Mouse (Mus musculus): ENCODE measurements at regions not wholly inside any gene's neighbourhood (a gene's known extent, or its start where the extent isn't known, plus 50 kb on each side); places are given as distances from the start of the nearest gene placed in this dataset.
A peak's percentile ranks its signal among the peaks of the same experiment; 100 is the strongest.

- 91% methylated on average over 3 of the region's 3 CpGs for WGBS
- ATAC-seq (ENCODE audit: low FRiP score, low TSS enrichment) = no peak
Measured at GRCm38 (mm10) chr3:100366447-100366846, 122.7 kb downstream of the Tent5c start.

GRCm38 (mm10) chr3:100365354-100365945, 123.7 kb downstream of the Tent5c start:
- Histone ChIP-seq H3K4me2 (ENCODE audit: low read length) (no peak overlapping the region), H3K9ac (replicated peaks; ENCODE audit: low read length) (no peak overlapping the region), H3K27me3 (ENCODE audit: control insufficient read depth, insufficient read depth, low read length) (no peaks in the 10 kb centered on the region), H3K9me3 (ENCODE audit: control insufficient read depth, low read length) (no peaks in the 10 kb centered on the region), H3K4me1 (ENCODE audit: control insufficient read depth, insufficient read depth, low read length) (no peaks in the 10 kb centered on the region), H3K27ac (replicated peaks; ENCODE audit: low read depth, low read length) (no peak overlapping the region), H3K4me3 (replicated peaks; ENCODE audit: low read depth, low read length) (no peak overlapping the region), H3K36me3 (ENCODE audit: control insufficient read depth, insufficient read depth, low read length) (no peaks in the 10 kb centered on the region)
- 92% methylated on average over 3 of the region's 3 CpGs for WGBS
- ATAC-seq (ENCODE audit: low FRiP score, low TSS enrichment) = no peak
- no peak for DNase-seq

More at GRCm38 (mm10) chr3:100366447-100366846, 122.7 kb downstream of the Tent5c start:
- Histone ChIP-seq H3K4me1 (ENCODE audit: control insufficient read depth, insufficient read depth, low read length) (no peaks in the 10 kb centered on the region), H3K9me3 (ENCODE audit: control insufficient read depth, low read length) (no peaks in the 10 kb centered on the region), H3K4me2 (ENCODE audit: low read length) (no peak overlapping the region), H3K9ac (replicated peaks; ENCODE audit: low read length) (no peak overlapping the region), H3K36me3 (ENCODE audit: control insufficient read depth, insufficient read depth, low read length) (no peaks in the 10 kb centered on the region), H3K4me3 (replicated peaks; ENCODE audit: low read depth, low read length) (no peak overlapping the region), H3K27ac (replicated peaks; ENCODE audit: low read depth, low read length) (no peak overlapping the region), H3K27me3 (ENCODE audit: control insufficient read depth, insufficient read depth, low read length) (no peaks in the 10 kb centered on the region)
- DNase-seq = no peak

- WGBS = 91% methylated on average over 2 of the region's 2 CpGs
- Histone ChIP-seq H3K27me3 (ENCODE audit: control insufficient read depth, insufficient read depth, low read length) (no peaks in the 10 kb centered on the region), H3K27ac (replicated peaks; ENCODE audit: low read depth, low read length) (no peak overlapping the region), H3K4me2 (ENCODE audit: low read length) (no peak overlapping the region), H3K36me3 (ENCODE audit: control insufficient read depth, insufficient read depth, low read length) (no peaks in the 10 kb centered on the region), H3K4me3 (replicated peaks; ENCODE audit: low read depth, low read length) (no peak overlapping the region), H3K9me3 (ENCODE audit: control insufficient read depth, low read length) (no peaks in the 10 kb centered on the region), H3K9ac (replicated peaks; ENCODE audit: low read length) (no peak overlapping the region), H3K4me1 (ENCODE audit: control insufficient read depth, insufficient read depth, low read length) (no peaks in the 10 kb centered on the region)
- DNase-seq (no peak), ATAC-seq (ENCODE audit: low FRiP score, low TSS enrichment) (no peak)
Measured at GRCm38 (mm10) chr3:100364706-100365105, 124.4 kb downstream of the Tent5c start.

GRCm38 (mm10) chr3:100362983-100363382, 126.1 kb downstream of the Tent5c start:
- Histone ChIP-seq H3K4me1 (ENCODE audit: control insufficient read depth, insufficient read depth, low read length) (0 out of 2 replicates have a peak, but pooled peaks cover 3% of the 10 kb centered on the region), H3K4me2 (ENCODE audit: low read length) (no peak overlapping the region), H3K36me3 (ENCODE audit: control insufficient read depth, insufficient read depth, low read length) (no peaks in the 10 kb centered on the region), H3K27me3 (ENCODE audit: control insufficient read depth, insufficient read depth, low read length) (no peaks in the 10 kb centered on the region), H3K9me3 (ENCODE audit: control insufficient read depth, low read length) (no peaks in the 10 kb centered on the region), H3K27ac (replicated peaks; ENCODE audit: low read depth, low read length) (no peak overlapping the region), H3K9ac (replicated peaks; ENCODE audit: low read length) (no peak overlapping the region), H3K4me3 (replicated peaks; ENCODE audit: low read depth, low read length) (no peak overlapping the region)
- DNase-seq = no peak
- ATAC-seq (ENCODE audit: low FRiP score, low TSS enrichment) = no peak
- 91% methylated on average over 3 of the region's 3 CpGs for WGBS

GRCm38 (mm10) chr3:100360019-100360418, 129.1 kb downstream of the Tent5c start:
- Histone ChIP-seq H3K36me3 (ENCODE audit: control insufficient read depth, insufficient read depth, low read length) (no peaks in the 10 kb centered on the region), H3K9me3 (ENCODE audit: control insufficient read depth, low read length) (no peaks in the 10 kb centered on the region), H3K4me2 (ENCODE audit: low read length) (no peak overlapping the region), H3K9ac (replicated peaks; ENCODE audit: low read length) (no peak overlapping the region), H3K27ac (replicated peaks; ENCODE audit: low read depth, low read length) (no peak overlapping the region), H3K27me3 (ENCODE audit: control insufficient read depth, insufficient read depth, low read length) (no peaks in the 10 kb centered on the region), H3K4me3 (replicated peaks; ENCODE audit: low read depth, low read length) (no peak overlapping the region), H3K4me1 (ENCODE audit: control insufficient read depth, insufficient read depth, low read length) (0 out of 2 replicates have a peak, but pooled peaks cover 3% of the 10 kb centered on the region)
- DNase-seq = no peak
- ATAC-seq (ENCODE audit: low FRiP score, low TSS enrichment) = no peak
- 87% methylated on average over 3 of the region's 3 CpGs for WGBS

- Histone ChIP-seq H3K4me1 (ENCODE audit: control insufficient read depth, insufficient read depth, low read length) (0 out of 2 replicates have a peak, but pooled peaks cover 3% of the 10 kb centered on the region), H3K27ac (replicated peaks; ENCODE audit: low read depth, low read length) (no peak overlapping the region), H3K4me2 (ENCODE audit: low read length) (peak overlapping the region; percentile 51), H3K9me3 (ENCODE audit: control insufficient read depth, low read length) (no peaks in the 10 kb centered on the region), H3K4me3 (replicated peaks; ENCODE audit: low read depth, low read length) (peak overlapping the region; percentile 17), H3K36me3 (ENCODE audit: control insufficient read depth, insufficient read depth, low read length) (no peaks in the 10 kb centered on the region), H3K9ac (replicated peaks; ENCODE audit: low read length) (no peak overlapping the region; the same call in 1 of the 2 replicates), H3K27me3 (ENCODE audit: control insufficient read depth, insufficient read depth, low read length) (no peaks in the 10 kb centered on the region)
- ATAC-seq (ENCODE audit: low FRiP score, low TSS enrichment) = peak; percentile 85
- peak; percentile 87 for DNase-seq
- WGBS = 27% methylated on average over 8 of the region's 8 CpGs
Measured at GRCm38 (mm10) chr3:100359036-100359435, 130.1 kb downstream of the Tent5c start.

GRCm38 (mm10) chr3:100333478-100333877, 155.6 kb downstream of the Tent5c start:
- Histone ChIP-seq H3K9ac (replicated peaks; ENCODE audit: low read length) (no peak overlapping the region), H3K9me3 (ENCODE audit: control insufficient read depth, low read length) (no peaks in the 10 kb centered on the region), H3K4me3 (replicated peaks; ENCODE audit: low read depth, low read length) (no peak overlapping the region), H3K27me3 (ENCODE audit: control insufficient read depth, insufficient read depth, low read length) (no peaks in the 10 kb centered on the region), H3K27ac (replicated peaks; ENCODE audit: low read depth, low read length) (no peak overlapping the region), H3K36me3 (ENCODE audit: control insufficient read depth, insufficient read depth, low read length) (no peaks in the 10 kb centered on the region), H3K4me1 (ENCODE audit: control insufficient read depth, insufficient read depth, low read length) (no peaks in the 10 kb centered on the region), H3K4me2 (ENCODE audit: low read length) (no peak overlapping the region)
- ATAC-seq (ENCODE audit: low FRiP score, low TSS enrichment) (no peak), DNase-seq (no peak)
- WGBS = 93% methylated on average over 2 of the region's 2 CpGs

- no peaks in the 10 kb centered on the region for H3K36me3 ChIP-seq (ENCODE audit: control insufficient read depth, insufficient read depth, low read length)
- H3K27ac ChIP-seq (replicated peaks; ENCODE audit: low read depth, low read length) = no peak overlapping the region
- ATAC-seq (ENCODE audit: low FRiP score, low TSS enrichment) (no peak), DNase-seq (no peak)
- H3K9ac ChIP-seq (replicated peaks; ENCODE audit: low read length) = no peak overlapping the region
- H3K27me3 ChIP-seq (ENCODE audit: control insufficient read depth, insufficient read depth, low read length) = no peaks in the 10 kb centered on the region
- H3K4me1 ChIP-seq (ENCODE audit: control insufficient read depth, insufficient read depth, low read length) = no peaks in the 10 kb centered on the region
- H3K4me3 ChIP-seq (replicated peaks; ENCODE audit: low read depth, low read length) = no peak overlapping the region
- H3K9me3 ChIP-seq (ENCODE audit: control insufficient read depth, low read length) = peaks cover 4% of the 10 kb centered on the region; the same call in 1 of the 2 replicates
- no peak overlapping the region for H3K4me2 ChIP-seq (ENCODE audit: low read length)
Measured at GRCm38 (mm10) chr3:100318357-100318756, 156.2 kb upstream of the Wdr3 start.

GRCm38 (mm10) chr3:100287818-100288217, 125.6 kb upstream of the Wdr3 start:
- no peak for ATAC-seq (ENCODE audit: low FRiP score, low TSS enrichment)
- no peak overlapping the region for H3K4me3 ChIP-seq (replicated peaks; ENCODE audit: low read depth, low read length)
- H3K9ac ChIP-seq (replicated peaks; ENCODE audit: low read length) = no peak overlapping the region
- no peak overlapping the region for H3K27ac ChIP-seq (replicated peaks; ENCODE audit: low read depth, low read length)
- H3K36me3 ChIP-seq (ENCODE audit: control insufficient read depth, insufficient read depth, low read length) = no peaks in the 10 kb centered on the region
- no peaks in the 10 kb centered on the region for H3K27me3 ChIP-seq (ENCODE audit: control insufficient read depth, insufficient read depth, low read length)
- H3K4me2 ChIP-seq (ENCODE audit: low read length) = no peak overlapping the region
- DNase-seq = no peak
- WGBS = 84% methylated on average over 1 of the region's 1 CpGs
- H3K9me3 ChIP-seq (ENCODE audit: control insufficient read depth, low read length) = no peaks in the 10 kb centered on the region
- H3K4me1 ChIP-seq (ENCODE audit: control insufficient read depth, insufficient read depth, low read length) = no peaks in the 10 kb centered on the region
